16 mouse cellular contexts compared by ENCODE assay signal in genomic region chr17:24674277-24674676, GRCm38 (mm10). TPM values are rescaled to one million over a fixed set of nuclear protein-coding genes. Genes with fewer than 3 reads are reported as not detected.
DNase-seq lines count a peak whose midpoint lies in the region; ATAC-seq lines count a peak whose summit lies in the region.
"Had no signal": no experiment of that assay in that cellular context is flagged by ENCODE, and none has a peak within 500 bp of the region (broad histone marks: within the 10 kb centered on the region; RNA-seq: fewer than 3 reads in every experiment).

No protein-coding gene starts in this region.

- intact Hi-C loops in heart, postnatal 10 days (cut with DNase I): no loop called here
- intact Hi-C loops in left cerebral cortex, postnatal 14 days (cut with DNase I): no loop called here
- intact Hi-C loops in left cerebral cortex, postnatal 10 days (cut with DNase I): no loop called here

- WGBS in liver, embryonic 13.5 days (ENCODE audit: insufficient replicate concordance): 61% methylated on average over 7 of the region's 7 CpGs
- 83% methylated on average over 7 of the region's 7 CpGs for WGBS in intestine, embryonic 16.5 days

- H3K4me2 ChIP-seq in liver, embryonic 13.5 days: no peak overlapping the region
- no peak overlapping the region for H3K4me2 ChIP-seq in intestine, embryonic 16.5 days (ENCODE audit: low read depth, low read length)
- H3K4me2 ChIP-seq: midbrain, embryonic 12.5 days; neural tube, embryonic 13.5 days had no signal

- H3K4me1 ChIP-seq in liver, embryonic 13.5 days (replicated peaks): peaks cover 73% of the 10 kb centered on the region
- H3K4me1 ChIP-seq in intestine, embryonic 16.5 days (ENCODE audit: control insufficient read depth, insufficient read depth, low read length): peaks cover 23% of the 10 kb centered on the region

- no peak for ATAC-seq in liver, embryonic 13.5 days (ENCODE audit: low read depth)
- no peak for ATAC-seq in intestine, embryonic 16.5 days
- ATAC-seq: intestine, postnatal 0 days had no signal

- H3K4me3 ChIP-seq in liver, embryonic 13.5 days (replicated peaks): no peak overlapping the region
- no peak overlapping the region for H3K4me3 ChIP-seq in intestine, embryonic 16.5 days (ENCODE audit: low read length)
- H3K4me3 ChIP-seq: midbrain, embryonic 12.5 days; neural tube, embryonic 13.5 days had no signal

- peak; percentile 88 for DNase-seq in heart, adult 11 months
- DNase-seq in heart, postnatal 10 days: no peak
- DNase-seq in left cerebral cortex, postnatal 14 days (ENCODE audit: low spot score in 2 of 2): peak; percentile 49 to 53
- no peak for DNase-seq in left cerebral cortex, postnatal 10 days (ENCODE audit: extremely low spot score in 1 of 2, low spot score in 2 of 2)
- DNase-seq in brain, adult 2 months (ENCODE audit: low read depth, low spot score): peak; percentile 85
- no peak for DNase-seq in liver, embryonic 13.5 days
- no peak for DNase-seq in adrenal gland, adult 8-10 months
- DNase-seq: cerebellum, adult 2 months; gastrocnemius, postnatal 10 days; kidney, postnatal 14 days; lung, postnatal 14 days had no signal

- H3K9me3 ChIP-seq in liver, embryonic 13.5 days (replicated peaks): no peaks in the 10 kb centered on the region
- H3K9me3 ChIP-seq in intestine, embryonic 16.5 days (ENCODE audit: control insufficient read depth, low read length): no peaks in the 10 kb centered on the region
- H3K9me3 ChIP-seq: midbrain, embryonic 12.5 days; neural tube, embryonic 13.5 days had no signal

- H3K27ac ChIP-seq in liver, embryonic 13.5 days: no peak overlapping the region; the same call in 1 of the 2 replicates
- H3K27ac ChIP-seq in intestine, embryonic 16.5 days (ENCODE audit: low read length): no peak overlapping the region
- H3K27ac ChIP-seq: midbrain, embryonic 12.5 days; neural tube, embryonic 13.5 days had no signal

- H3K9ac ChIP-seq in liver, embryonic 13.5 days: peak overlapping the region; percentile 35; the same call in 1 of the 2 replicates
- no peak overlapping the region for H3K9ac ChIP-seq in intestine, embryonic 16.5 days (ENCODE audit: low read depth, low read length)
- H3K9ac ChIP-seq: midbrain, embryonic 12.5 days had no signal

- H3K27me3 ChIP-seq in liver, embryonic 13.5 days: no peaks in the 10 kb centered on the region
- no peaks in the 10 kb centered on the region for H3K27me3 ChIP-seq in intestine, embryonic 16.5 days (replicated peaks; ENCODE audit: control insufficient read depth, insufficient read depth, low read length)
- H3K27me3 ChIP-seq: midbrain, embryonic 12.5 days; neural tube, embryonic 13.5 days had no signal

- peaks cover 32% of the 10 kb centered on the region for H3K36me3 ChIP-seq in liver, embryonic 13.5 days
- H3K36me3 ChIP-seq in intestine, embryonic 16.5 days (ENCODE audit: control insufficient read depth, insufficient read depth, low read length): peaks cover 9% of the 10 kb centered on the region; the same call in 1 of the 2 replicates

RNA-seq across cellular contexts. Expression of gene Zfp598, which starts 4.8 kb away (rescaled TPM):
- 10 to 100 TPM; 25.1 to 25.4 TPM for total RNA-seq in heart, postnatal 10 days (2021)
- 10 to 100 TPM; 37.9 to 39.3 TPM for total RNA-seq in left cerebral cortex, postnatal 14 days (2021)
- total RNA-seq in left cerebral cortex, postnatal 10 days (2021): 10 to 100 TPM; 37.2 to 38.1 TPM
- polyA plus RNA-seq in liver, embryonic 13.5 days (2015; fragmentation: Nextera tagmentation; extraction: Ambion mirVana): 9.5 and 13.1 TPM in 2 replicates
- 10 to 100 TPM; 44.9 to 59.4 (median 50.8) TPM for total RNA-seq in adrenal gland, adult 8-10 months (2022)
- polyA plus RNA-seq in intestine, embryonic 16.5 days (2015; fragmentation: Nextera tagmentation; extraction: Ambion mirVana): 11.0 and 15.4 TPM in 2 replicates

RNA-seq across cellular contexts. Expression of gene Syngr3, which starts 15.5 kb away (rescaled TPM):
- not detected for total RNA-seq in heart, postnatal 10 days (2021)
- total RNA-seq in left cerebral cortex, postnatal 14 days (2021): 100 to 1,000 TPM; 228 to 245 TPM
- 100 to 1,000 TPM; 248 to 254 TPM for total RNA-seq in left cerebral cortex, postnatal 10 days (2021)
- polyA plus RNA-seq in liver, embryonic 13.5 days (2015; fragmentation: Nextera tagmentation; extraction: Ambion mirVana): 0.10 and 0.31 TPM in 2 replicates
- total RNA-seq in adrenal gland, adult 8-10 months (2022): 1 to 10 TPM; 2.4 to 5.5 (median 3.8) TPM
- 6.0 and 6.9 TPM in 2 replicates for polyA plus RNA-seq in intestine, embryonic 16.5 days (2015; fragmentation: Nextera tagmentation; extraction: Ambion mirVana)
- total RNA-seq: heart, postnatal 25 days had no signal

RNA-seq across cellular contexts. Expression of gene Npw, which starts 16.0 kb away (rescaled TPM):
- total RNA-seq in heart, postnatal 10 days (2021): not detected
- 1 to 10 TPM in 1 of 2 experiments, under 1 TPM in 1; 0.95 to 1.4 TPM for total RNA-seq in left cerebral cortex, postnatal 14 days (2021)
- not detected for total RNA-seq in left cerebral cortex, postnatal 10 days (2021)
- polyA plus RNA-seq in liver, embryonic 13.5 days (2015; fragmentation: Nextera tagmentation; extraction: Ambion mirVana): 0.24 and 0.28 TPM in 2 replicates
- not detected for total RNA-seq in adrenal gland, adult 8-10 months (2022)
- 0.29 TPM in 1 of 2 replicates, not detected in the other for polyA plus RNA-seq in intestine, embryonic 16.5 days (2015; fragmentation: Nextera tagmentation; extraction: Ambion mirVana)
- total RNA-seq: gastrocnemius, postnatal 10 days; heart, postnatal 25 days had no signal
- polyA plus RNA-seq: cerebellum, adult 2 months; midbrain, embryonic 12.5 days; neural tube, embryonic 13.5 days had no signal

RNA-seq across cellular contexts. Expression of gene Gfer, which starts 21.7 kb away (rescaled TPM):
- total RNA-seq in heart, postnatal 10 days (2021): 10 to 100 TPM; 18.9 to 19.8 TPM
- total RNA-seq in left cerebral cortex, postnatal 14 days (2021): 10 to 100 TPM; 19.0 to 19.1 TPM
- 10 to 100 TPM; 21.5 TPM for total RNA-seq in left cerebral cortex, postnatal 10 days (2021)
- 41.3 and 47.7 TPM in 2 replicates for polyA plus RNA-seq in liver, embryonic 13.5 days (2015; fragmentation: Nextera tagmentation; extraction: Ambion mirVana)
- 10 to 100 TPM; 31.7 to 35.6 (median 32.6) TPM for total RNA-seq in adrenal gland, adult 8-10 months (2022)
- polyA plus RNA-seq in intestine, embryonic 16.5 days (2015; fragmentation: Nextera tagmentation; extraction: Ambion mirVana): 47.3 and 48.5 TPM in 2 replicates

RNA-seq across cellular contexts. Expression of gene Noxo1, which starts 21.8 kb away (rescaled TPM):
- total RNA-seq in heart, postnatal 10 days (2021): 1 to 10 TPM in 1 of 2 experiments, under 1 TPM in 1; 0.93 to 2.9 TPM
- total RNA-seq in left cerebral cortex, postnatal 14 days (2021): 1 to 10 TPM; 2.5 to 3.6 TPM
- total RNA-seq in left cerebral cortex, postnatal 10 days (2021): 1 to 10 TPM; 2.7 to 5.1 TPM
- polyA plus RNA-seq in liver, embryonic 13.5 days (2015; fragmentation: Nextera tagmentation; extraction: Ambion mirVana): 0.14 and 0.34 TPM in 2 replicates
- 10 to 100 TPM in 1 of 4 experiments, 1 to 10 TPM in 3; 2.8 to 14.8 (median 7.5) TPM for total RNA-seq in adrenal gland, adult 8-10 months (2022)
- polyA plus RNA-seq in intestine, embryonic 16.5 days (2015; fragmentation: Nextera tagmentation; extraction: Ambion mirVana): 17.7 and 19.0 TPM in 2 replicates

Comparison
In these comparisons a context has a peak if more than half of its experiments do, and no peak if none do; other contexts are left out.
1. DNase-seq: peak in heart, adult 11 months (single experiment), left cerebral cortex, postnatal 14 days (2 of 2) and brain, adult 2 months (single experiment); none in heart, postnatal 10 days (0 of 2), left cerebral cortex, postnatal 10 days (0 of 2), liver, embryonic 13.5 days (single experiment) and adrenal gland, adult 8-10 months (single experiment).
2. RNA of gene Syngr3, which starts 15.5 kb away (total RNA-seq): 248 to 254 TPM in left cerebral cortex, postnatal 10 days and 228 to 245 TPM in left cerebral cortex, postnatal 14 days; 2.4 to 5.5 TPM in adrenal gland, adult 8-10 months and not detected in heart, postnatal 10 days; every median in the first group is over 10 times any median in the second.